Mouse (Mus musculus): Measurements from ENCODE around the gene Fut2. TPM values are rescaled to one million over a fixed set of nuclear protein-coding genes. Genes with fewer than 3 reads are reported as not detected.
A peak's percentile ranks its signal among the peaks of the same experiment; 100 is the strongest.

The Fut2 gene
- total RNA-seq, 2 experiments from 2014 or later, result not detected

- ATAC-seq (replicated peaks; ENCODE audit: low FRiP score, poor library complexity, severe bottlenecking), result no peak
These were observed 37.4 kb upstream of the Fut2 start for GRCm38 (mm10) chr7:45703521-45704033.

GRCm38 (mm10) chr7:45702809-45703520 is 36.8 kb upstream of the Fut2 start:
- ATAC-seq (replicated peaks; ENCODE audit: low FRiP score, poor library complexity, severe bottlenecking), result no peak

- ATAC-seq (replicated peaks; ENCODE audit: low FRiP score, poor library complexity, severe bottlenecking), result no peak
These were observed 36.1 kb upstream of the Fut2 start for GRCm38 (mm10) chr7:45702316-45702715.

GRCm38 (mm10) chr7:45701607-45702006 is 35.4 kb upstream of the Fut2 start:
- no peak for ATAC-seq (replicated peaks; ENCODE audit: low FRiP score, poor library complexity, severe bottlenecking)

GRCm38 (mm10) chr7:45701072-45701471 is 34.9 kb upstream of the Fut2 start:
- ATAC-seq (replicated peaks; ENCODE audit: low FRiP score, poor library complexity, severe bottlenecking), result no peak

- ATAC-seq (replicated peaks; ENCODE audit: low FRiP score, poor library complexity, severe bottlenecking), result no peak
These were observed 34.3 kb upstream of the Fut2 start for GRCm38 (mm10) chr7:45700301-45701015.

GRCm38 (mm10) chr7:45699523-45700141 is 33.4 kb upstream of the Fut2 start, which contains the start of gene Car11:
Gene Car11, plus strand, starts transcription at chr7:45699843.
- ATAC-seq (replicated peaks; ENCODE audit: low FRiP score, poor library complexity, severe bottlenecking), result no peak

- ATAC-seq (replicated peaks; ENCODE audit: low FRiP score, poor library complexity, severe bottlenecking), result no peak
These were observed 31.7 kb upstream of the Fut2 start for GRCm38 (mm10) chr7:45697894-45698293.

GRCm38 (mm10) chr7:45695098-45695497 is 28.9 kb upstream of the Fut2 start:
- no peak for ATAC-seq (replicated peaks; ENCODE audit: low FRiP score, poor library complexity, severe bottlenecking)

GRCm38 (mm10) chr7:45693921-45694591 is 27.9 kb upstream of the Fut2 start, which contains the start of gene Sec1:
Gene Sec1, minus strand, starts transcription at chr7:45694402.
- no peak for ATAC-seq (replicated peaks; ENCODE audit: low FRiP score, poor library complexity, severe bottlenecking)

- ATAC-seq (replicated peaks; ENCODE audit: low FRiP score, poor library complexity, severe bottlenecking), result no peak
These were observed 26.2 kb upstream of the Fut2 start for GRCm38 (mm10) chr7:45692364-45692763.

GRCm38 (mm10) chr7:45689800-45690199 is 23.6 kb upstream of the Fut2 start:
- no peak for ATAC-seq (replicated peaks; ENCODE audit: low FRiP score, poor library complexity, severe bottlenecking)

- no peak for ATAC-seq (replicated peaks; ENCODE audit: low FRiP score, poor library complexity, severe bottlenecking)
These were observed 22.9 kb upstream of the Fut2 start for GRCm38 (mm10) chr7:45689099-45689498.

- ATAC-seq (replicated peaks; ENCODE audit: low FRiP score, poor library complexity, severe bottlenecking), result no peak
These were observed 20.6 kb upstream of the Fut2 start for GRCm38 (mm10) chr7:45686841-45687240.

- ATAC-seq (replicated peaks; ENCODE audit: low FRiP score, poor library complexity, severe bottlenecking), result no peak
These were observed 19.6 kb upstream of the Fut2 start for GRCm38 (mm10) chr7:45685811-45686210.

- ATAC-seq (replicated peaks; ENCODE audit: low FRiP score, poor library complexity, severe bottlenecking), result no peak
These were observed 17.3 kb upstream of the Fut2 start, which contains the start of gene Ntn5 for GRCm38 (mm10) chr7:45683396-45684050. Gene Ntn5, plus strand, starts transcription at chr7:45684022.

GRCm38 (mm10) chr7:45682144-45683126 is 16.2 kb upstream of the Fut2 start:
- peak; percentile 50; the same call in 1 of the 2 replicates for ATAC-seq (replicated peaks; ENCODE audit: low FRiP score, poor library complexity, severe bottlenecking)

- ATAC-seq (replicated peaks; ENCODE audit: low FRiP score, poor library complexity, severe bottlenecking), result no peak
These were observed 15.0 kb upstream of the Fut2 start for GRCm38 (mm10) chr7:45681046-45681736.

All from erythroid progenitor cell, adult 5-6 weeks (primary cell).